Mouse (Mus musculus): ENCODE data around the gene Cdk2. TPM values are rescaled to one million over a fixed set of nuclear protein-coding genes. Genes with fewer than 3 reads are reported as not detected.
"Not testable (repeated sequence)": the region's sequence is repeated elsewhere in the genome, so short reads cannot be mapped to it uniquely, and the experiment has no call there.

Cdk2 gene
- total and polyA plus RNA-seq, 2 experiments from 2014 or later, result 16.6 to 21.2 TPM

GRCm38 (mm10) chr10:128737435-128737834, 32.6 kb upstream of the Cdk2 start:
- ATAC-seq (peak; percentile 29; the same call in 1 of the 2 replicates), DNase-seq (ENCODE audit: low spot score) (no peak)
- no peak for TF ChIP-seq CTCF (IDR thresholded peaks at IDR 0.05; ENCODE audit: low read depth)
- peak overlapping the region; percentile 40; the same call in 1 of the 2 replicates for H3K4me2 ChIP-seq (ENCODE audit: low read depth, low read length)
- peak overlapping the region; percentile 16; the same call in 1 of the 2 replicates for H3K4me3 ChIP-seq (ENCODE audit: low read length)
- no peaks in the 10 kb centered on the region for H3K36me3 ChIP-seq (ENCODE audit: insufficient read depth, low read length)
- no peak overlapping the region for H3K27ac ChIP-seq
- H3K9me3 ChIP-seq (ENCODE audit: low read length), result no peaks in the 10 kb centered on the region
- 9% methylated on average over 15 of the region's 15 CpGs for WGBS
- H3K4me1 ChIP-seq (ENCODE audit: insufficient read depth, low read length), result peaks cover 2% of the 10 kb centered on the region; the same call in 1 of the 2 replicates
- H3K27me3 ChIP-seq (ENCODE audit: insufficient read depth, low read length), result no peaks in the 10 kb centered on the region; the same call in 1 of the 2 replicates
- no peak overlapping the region for H3K9ac ChIP-seq (replicated peaks; ENCODE audit: low read length)

GRCm38 (mm10) chr10:128731992-128732391, 27.2 kb upstream of the Cdk2 start:
- no peak overlapping the region for H3K9ac ChIP-seq (replicated peaks; ENCODE audit: low read length)
- H3K4me2 ChIP-seq (ENCODE audit: low read depth, low read length), result no peak overlapping the region
- H3K9me3 ChIP-seq (ENCODE audit: low read length), result no peaks in the 10 kb centered on the region
- DNase-seq (ENCODE audit: low spot score), result no peak
- H3K36me3 ChIP-seq (ENCODE audit: insufficient read depth, low read length), result no peaks in the 10 kb centered on the region
- H3K27ac ChIP-seq, result no peak overlapping the region
- no peak for TF ChIP-seq CTCF (IDR thresholded peaks at IDR 0.05; ENCODE audit: low read depth)
- H3K27me3 ChIP-seq (ENCODE audit: insufficient read depth, low read length), result no peaks in the 10 kb centered on the region
- no peak for ATAC-seq
- no peaks in the 10 kb centered on the region for H3K4me1 ChIP-seq (ENCODE audit: insufficient read depth, low read length)
- no peak overlapping the region for H3K4me3 ChIP-seq (ENCODE audit: low read length)

GRCm38 (mm10) chr10:128731002-128731433, 26.2 kb upstream of the Cdk2 start:
- H3K36me3 ChIP-seq (ENCODE audit: insufficient read depth, low read length), result no peaks in the 10 kb centered on the region
- H3K9me3 ChIP-seq (ENCODE audit: low read length), result no peaks in the 10 kb centered on the region
- DNase-seq (ENCODE audit: low spot score) (peak; percentile 80), ATAC-seq (peak; percentile 74; the same call in 1 of the 2 replicates)
- no peak overlapping the region for H3K9ac ChIP-seq (replicated peaks; ENCODE audit: low read length)
- 23% methylated on average over 10 of the region's 10 CpGs for WGBS
- H3K27me3 ChIP-seq (ENCODE audit: insufficient read depth, low read length), result no peaks in the 10 kb centered on the region
- H3K4me2 ChIP-seq (ENCODE audit: low read depth, low read length), result 0 out of 2 replicates have a peak overlapping the region, but pooled peaks have one; percentile 23
- no peaks in the 10 kb centered on the region for H3K4me1 ChIP-seq (ENCODE audit: insufficient read depth, low read length)
- H3K27ac ChIP-seq, result no peak overlapping the region
- H3K4me3 ChIP-seq (ENCODE audit: low read length), result no peak overlapping the region
- TF ChIP-seq CTCF (IDR thresholded peaks at IDR 0.05; ENCODE audit: low read depth), result peak; percentile 80

- H3K9ac ChIP-seq (replicated peaks; ENCODE audit: low read length), result no peak overlapping the region
- H3K36me3 ChIP-seq (ENCODE audit: insufficient read depth, low read length), result no peaks in the 10 kb centered on the region
- H3K4me3 ChIP-seq (ENCODE audit: low read length), result no peak overlapping the region
- 80% methylated on average over 5 of the region's 5 CpGs for WGBS
- H3K4me2 ChIP-seq (ENCODE audit: low read depth, low read length), result no peak overlapping the region
- DNase-seq (ENCODE audit: low spot score), result no peak
- H3K27me3 ChIP-seq (ENCODE audit: insufficient read depth, low read length), result no peaks in the 10 kb centered on the region
- H3K9me3 ChIP-seq (ENCODE audit: low read length), result no peaks in the 10 kb centered on the region
- H3K4me1 ChIP-seq (ENCODE audit: insufficient read depth, low read length), result no peaks in the 10 kb centered on the region
- ATAC-seq, result no peak
- no peak for TF ChIP-seq CTCF (IDR thresholded peaks at IDR 0.05; ENCODE audit: low read depth)
- H3K27ac ChIP-seq, result no peak overlapping the region
Measured at GRCm38 (mm10) chr10:128728059-128728458, 23.2 kb upstream of the Cdk2 start.

- not testable (repeated sequence) for H3K4me3 ChIP-seq (ENCODE audit: low read length); H3K36me3 ChIP-seq (ENCODE audit: insufficient read depth, low read length); H3K27me3 ChIP-seq (ENCODE audit: insufficient read depth, low read length); H3K9ac ChIP-seq (replicated peaks; ENCODE audit: low read length); DNase-seq (ENCODE audit: low spot score); ATAC-seq; H3K4me1 ChIP-seq (ENCODE audit: insufficient read depth, low read length); H3K27ac ChIP-seq; H3K9me3 ChIP-seq (ENCODE audit: low read length); H3K4me2 ChIP-seq (ENCODE audit: low read depth, low read length)
- 89% methylated on average over 3 of the region's 4 CpGs for WGBS
Measured at GRCm38 (mm10) chr10:128725466-128725865, 20.6 kb upstream of the Cdk2 start.

GRCm38 (mm10) chr10:128715559-128716537, 11.0 kb upstream of the Cdk2 start:
- 87% methylated on average over 19 of the region's 19 CpGs for WGBS
- TF ChIP-seq CTCF (IDR thresholded peaks at IDR 0.05; ENCODE audit: low read depth), result no peak

GRCm38 (mm10) chr10:128711318-128711717, 6.5 kb upstream of the Cdk2 start:
- not testable (repeated sequence) for H3K36me3 ChIP-seq (ENCODE audit: insufficient read depth, low read length); H3K9me3 ChIP-seq (ENCODE audit: low read length); H3K27me3 ChIP-seq (ENCODE audit: insufficient read depth, low read length); H3K4me1 ChIP-seq (ENCODE audit: insufficient read depth, low read length); ATAC-seq; H3K4me3 ChIP-seq (ENCODE audit: low read length); H3K9ac ChIP-seq (replicated peaks; ENCODE audit: low read length); H3K27ac ChIP-seq; H3K4me2 ChIP-seq (ENCODE audit: low read depth, low read length); DNase-seq (ENCODE audit: low spot score)
- 94% methylated on average over 7 of the region's 7 CpGs for WGBS

More at GRCm38 (mm10) chr10:128715559-128716537, 11.0 kb upstream of the Cdk2 start:
- Histone ChIP-seq H3K27me3 (ENCODE audit: insufficient read depth, low read length) (no peaks in the 10 kb centered on the region), H3K36me3 (ENCODE audit: insufficient read depth, low read length) (no peaks in the 10 kb centered on the region), H3K4me1 (ENCODE audit: insufficient read depth, low read length) (no peaks in the 10 kb centered on the region), H3K27ac (no peak overlapping the region), H3K9ac (replicated peaks; ENCODE audit: low read length) (no peak overlapping the region), H3K9me3 (ENCODE audit: low read length) (no peaks in the 10 kb centered on the region), H3K4me2 (ENCODE audit: low read depth, low read length) (no peak overlapping the region), H3K4me3 (ENCODE audit: low read length) (no peak overlapping the region)
- DNase-seq (ENCODE audit: low spot score) (no peak), ATAC-seq (no peak)
